Mouse (Mus musculus) brain, embryonic 14.5 days (tissue): ENCODE results near the gene Map3k13. TPM values are rescaled to one million over a fixed set of nuclear protein-coding genes. Genes with fewer than 3 reads are reported as not detected.

Experiments
- DNase-seq: peaks from one replicate; pipeline ENCODE4 v3.0.0-alpha.2; 2011; ENCODE audit warnings: low read depth
- CTCF ChIP-seq: fragments of 200-500 bp; IDR thresholded peaks from 2 replicates; pipeline ENCODE4 v1.5.1; 2012; ENCODE audit warnings: inconsistent platforms, mild to moderate bottlenecking, moderate library complexity, borderline replicate concordance; ENCODE audit not compliant: insufficient read depth, insufficient read length; ENCODE audit errors: extremely low read depth
- POLR2A ChIP-seq: fragments of 200-500 bp; IDR thresholded peaks from 2 replicates; pipeline ENCODE4 v1.6.1; 2012; ENCODE audit warnings: mild to moderate bottlenecking, inconsistent platforms, borderline replicate concordance; ENCODE audit not compliant: poor library complexity, insufficient read depth, insufficient read length, severe bottlenecking; ENCODE audit errors: extremely low read depth
- polyA plus RNA-seq: library from polyadenylated mRNA; depleted of rRNA; stranded (reverse); fragments of >200 nt; gene quantifications from 2 replicates; pipeline ENCODE4 v1.2.3, GENCODE M21; 2012

Map3k13 gene
- polyA plus RNA-seq, 1 experiment = 13.2 TPM

DNA sequence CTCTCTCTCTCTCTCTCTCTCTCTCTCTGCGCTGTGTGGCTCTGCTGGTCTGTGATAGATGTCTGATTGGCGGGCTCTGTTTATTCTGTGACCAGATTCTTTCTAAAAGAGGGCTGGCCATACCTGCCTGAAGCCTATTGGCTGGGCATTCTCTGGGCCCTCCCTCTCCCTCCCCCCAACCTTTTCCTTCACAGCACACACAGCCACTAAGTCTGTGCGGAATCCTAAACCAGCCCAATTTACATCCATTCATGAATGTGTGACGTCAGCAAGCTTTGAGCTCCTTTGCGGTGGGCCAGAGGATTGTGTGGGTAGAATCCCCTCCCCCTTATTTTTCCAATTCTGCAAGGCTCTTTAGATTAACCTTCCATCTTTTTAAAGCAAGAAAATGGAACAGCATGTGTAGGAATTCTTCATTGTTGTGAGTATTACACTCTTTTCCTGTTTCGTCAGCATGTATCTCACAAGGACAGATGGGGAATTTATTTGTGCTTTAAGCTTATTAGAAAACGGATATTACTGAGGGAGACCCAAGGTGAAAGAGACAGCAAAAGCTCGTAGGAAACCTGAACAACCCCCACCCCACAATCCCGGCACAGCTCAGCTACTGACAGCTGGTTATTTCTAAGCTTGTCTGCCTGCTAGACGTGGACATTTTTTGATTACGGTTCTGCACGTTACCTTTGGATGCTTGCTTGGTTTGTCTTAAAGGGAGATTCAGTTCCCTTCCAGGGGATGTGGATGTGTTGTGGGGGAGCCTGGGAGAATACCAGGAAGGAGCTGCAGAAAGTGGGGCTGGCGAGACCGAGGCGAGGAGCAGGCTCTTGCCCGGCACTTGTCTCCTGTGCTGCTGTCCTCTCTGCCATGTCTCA lies 51.9 kb downstream of the Map3k13 start:
- TF ChIP-seq CTCF (no peak), POLR2A (no peak)
- DNase-seq = peak; percentile 99

DNA sequence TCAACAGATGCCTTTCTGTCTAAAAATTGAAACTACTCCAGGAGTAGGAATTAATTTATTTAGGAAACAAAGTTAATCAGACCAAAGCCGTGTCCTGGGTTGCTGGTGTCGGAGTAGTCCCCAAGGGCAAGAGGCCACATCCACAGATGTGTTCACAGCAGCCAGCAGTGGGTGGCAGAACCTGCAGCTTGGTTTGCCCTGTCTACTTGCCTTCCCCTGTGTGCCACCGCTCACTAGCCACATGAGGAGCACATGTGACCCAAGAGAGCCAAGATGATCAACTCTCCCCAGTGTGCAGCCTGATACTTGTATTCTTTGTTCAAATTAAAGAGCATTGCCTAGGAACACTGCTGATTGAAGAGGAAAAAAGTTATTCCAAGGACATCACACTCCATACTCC lies 54.3 kb downstream of the Map3k13 start:
- DNase-seq = no peak
- TF ChIP-seq CTCF (no peak), POLR2A (no peak)

DNA sequence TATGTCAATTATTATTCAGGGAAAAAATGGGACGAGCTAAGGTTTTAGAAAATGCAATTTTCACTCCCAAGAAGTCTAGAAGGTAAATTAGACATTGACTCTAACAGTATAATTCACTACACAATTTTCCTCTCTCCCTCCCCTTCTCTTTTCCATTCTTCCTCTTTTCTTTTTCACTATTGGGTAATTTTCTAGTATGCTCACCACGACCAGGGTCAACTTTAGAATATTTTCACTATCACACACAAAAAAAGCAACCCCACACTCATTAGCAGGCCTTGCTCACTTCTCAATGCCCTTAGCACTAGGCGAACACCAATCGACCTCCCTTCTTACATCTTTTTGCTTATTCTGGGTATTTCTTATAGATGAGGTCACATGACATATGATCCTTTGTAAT lies 54.7 kb downstream of the Map3k13 start:
- TF ChIP-seq POLR2A (no peak), CTCF (no peak)
- no peak for DNase-seq

DNA sequence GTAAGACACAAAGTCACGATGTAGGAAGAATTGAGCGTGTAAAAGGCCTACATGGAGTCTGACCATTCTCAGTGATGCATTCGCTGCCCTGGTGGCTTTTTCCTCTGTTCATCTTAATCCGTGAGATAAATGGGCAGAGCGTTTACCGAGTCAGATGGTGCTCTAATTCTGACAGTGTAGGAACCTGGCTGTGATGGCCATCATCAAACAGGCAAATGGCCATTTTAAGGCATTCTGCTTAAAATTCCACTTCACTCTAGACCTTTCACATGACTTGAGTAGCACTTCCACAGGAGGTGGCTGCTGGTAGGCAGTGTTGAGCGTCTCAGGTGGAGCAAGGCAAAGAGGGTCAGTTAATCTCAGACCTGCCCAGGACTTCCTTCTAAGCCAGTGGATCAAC lies 58.2 kb downstream of the Map3k13 start:
- no peak for TF ChIP-seq CTCF
- TF ChIP-seq POLR2A = no peak

DNA sequence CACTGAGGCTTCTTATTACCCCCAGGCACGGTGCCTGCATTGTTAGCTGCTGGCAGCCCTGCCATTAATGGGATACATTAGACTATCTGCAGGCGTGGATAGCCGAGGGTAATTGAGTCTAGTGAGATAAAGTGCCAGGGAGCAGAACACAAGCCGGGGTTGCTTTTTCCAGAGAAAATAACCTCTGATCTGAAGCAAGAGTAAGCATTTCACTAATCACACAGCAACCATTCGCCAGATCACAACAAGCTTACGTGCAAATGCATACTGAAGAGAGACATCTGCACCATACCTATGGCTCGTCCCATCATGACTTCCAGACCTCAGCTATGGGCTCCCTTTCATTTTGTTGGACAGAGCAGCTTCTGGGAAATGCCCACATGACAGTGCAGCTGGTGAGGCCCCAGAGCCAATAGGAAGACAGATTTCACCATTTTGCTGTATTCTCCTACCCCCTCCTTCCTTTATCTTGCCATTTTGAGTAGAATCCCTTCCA lies 59.3 kb downstream of the Map3k13 start:
- TF ChIP-seq CTCF (no peak), POLR2A (no peak)
- peak; percentile 70 for DNase-seq

More for the DNA sequence above, 58.2 kb downstream of the Map3k13 start:
- DNase-seq = no peak

GRCm38 (mm10) chr16:21854589-21855284 lies 60.6 kb downstream of the Map3k13 start:
- no peak for TF ChIP-seq POLR2A
- TF ChIP-seq CTCF = no peak
- DNase-seq = no peak

GRCm38 (mm10) chr16:21856134-21856533 lies 62.0 kb downstream of the Map3k13 start:
- DNase-seq = peak; percentile 63
- no peak for TF ChIP-seq POLR2A
- no peak for TF ChIP-seq CTCF

DNA sequence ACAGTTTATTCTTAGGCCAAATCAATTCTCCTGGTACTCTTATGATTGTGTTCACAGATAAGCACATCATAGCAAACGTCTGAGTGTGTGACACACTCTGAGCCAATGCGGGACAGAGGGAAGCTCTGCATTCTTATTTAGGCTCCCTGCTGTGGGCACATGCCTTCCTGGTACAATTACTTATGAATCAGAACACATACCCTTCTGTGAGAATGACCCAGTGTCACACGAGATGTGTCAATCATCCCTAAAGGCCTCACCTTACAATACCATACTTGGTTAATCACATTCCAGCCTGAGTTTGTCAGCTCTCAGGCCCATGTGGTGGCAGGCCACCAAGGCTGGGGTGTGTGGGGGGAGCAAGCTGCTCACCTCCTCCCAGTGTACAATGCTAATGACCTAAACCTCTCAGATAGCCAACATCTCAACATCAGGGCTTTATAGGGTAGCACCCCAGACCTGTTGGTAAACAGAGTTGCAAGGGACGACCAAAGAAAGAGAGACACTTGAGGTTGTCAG lies 63.0 kb downstream of the Map3k13 start:
- no peak for DNase-seq
- no peak for TF ChIP-seq CTCF
- TF ChIP-seq POLR2A = no peak

- TF ChIP-seq CTCF (no peak), POLR2A (no peak)
- DNase-seq = no peak
These were observed 64.0 kb downstream of the Map3k13 start for GRCm38 (mm10) chr16:21858163-21858562.

- TF ChIP-seq CTCF (no peak), POLR2A (no peak)
- no peak for DNase-seq
These were observed 64.7 kb downstream of the Map3k13 start for GRCm38 (mm10) chr16:21858882-21859281.

DNA sequence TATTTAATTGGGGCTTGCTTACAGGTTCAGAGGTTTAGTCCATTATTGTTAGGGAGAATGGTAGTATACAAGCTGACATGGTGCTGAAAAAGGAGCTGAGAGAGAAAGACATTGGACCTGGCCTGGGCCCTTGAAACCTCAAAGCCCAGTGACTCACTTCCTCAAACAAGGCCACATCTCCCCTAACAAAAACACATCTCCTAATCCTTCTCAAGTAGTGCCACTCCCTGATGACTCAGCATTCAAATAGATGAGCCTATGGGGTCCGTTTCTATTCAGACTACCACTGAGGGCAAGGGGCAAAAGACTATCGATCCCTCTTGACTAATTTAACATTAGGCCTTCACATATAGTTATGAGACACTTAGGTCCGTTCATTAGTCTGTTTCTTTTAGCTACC lies 68.3 kb downstream of the Map3k13 start:
- TF ChIP-seq POLR2A (no peak), CTCF (no peak)
- no peak for DNase-seq

GRCm38 (mm10) chr16:21865250-21865982 lies 71.3 kb downstream of the Map3k13 start:
- DNase-seq = peak; percentile 64
- TF ChIP-seq POLR2A (no peak), CTCF (no peak)
